Mouse (Mus musculus) kidney, adult 2 months (tissue): Measurements from ENCODE around the gene Gfod1.

Source experiments
- CTCF ChIP-seq: fragments of 200-500 bp; conservative IDR thresholded peaks from 2 replicates; pipeline ENCODE4 v1.5.1; 2011; ENCODE audit warnings: low read depth, mild to moderate bottlenecking, control low read depth, low read length, moderate library complexity, mixed read lengths; ENCODE audit not compliant: insufficient read depth, insufficient read length
- POLR2A ChIP-seq: fragments of 200-500 bp; IDR thresholded peaks from one replicate; pipeline ENCODE4 v1.6.1; 2011; ENCODE audit warnings: low read depth, low read length, control low read depth

GRCm38 (mm10) chr13:43256447-43256846 lies 47.5 kb downstream of the Gfod1 start:
- no peak for TF ChIP-seq POLR2A
- no peak for TF ChIP-seq CTCF
